Mouse (Mus musculus) midbrain, embryonic 15.5 days (tissue): ENCODE results near the gene Cpne8. TPM values are rescaled to one million over a fixed set of nuclear protein-coding genes. Genes with fewer than 3 reads are reported as not detected.
"Not testable (repeated sequence)": the region's sequence is repeated elsewhere in the genome, so short reads cannot be mapped to it uniquely, and the experiment has no call there.

ENCODE experiments used
- ATAC-seq: fragments of 200-750 bp; cut with Nextera tagmentation; replicated peaks from 2 replicates; pipeline ENCODE4 v1.8.0; 2017; ENCODE audit warnings: moderate TSS enrichment
- H3K27ac ChIP-seq: fragments of 300-500 bp; sonication (generic); 2 replicates; pipeline ENCODE4 v1.5.1; 2015; ENCODE audit warnings: mild to moderate bottlenecking, inconsistent platforms
- H3K27me3 ChIP-seq: fragments of 300-500 bp; sonication (generic); replicated peaks from 2 replicates; pipeline ENCODE4 v1.6.1; 2015; ENCODE audit warnings: inconsistent platforms
- H3K36me3 ChIP-seq: fragments of 300-500 bp; sonication (generic); replicated peaks from 2 replicates; pipeline ENCODE4 v1.6.1; 2015; ENCODE audit warnings: inconsistent platforms
- H3K4me1 ChIP-seq: fragments of 300-500 bp; sonication (generic); 2 replicates; pipeline ENCODE4 v1.6.1; 2015; ENCODE audit warnings: inconsistent platforms
- H3K4me2 ChIP-seq: fragments of 300-500 bp; sonication (generic); 2 replicates; pipeline ENCODE4 v1.6.1; 2015; ENCODE audit warnings: inconsistent platforms, mild to moderate bottlenecking, moderate library complexity
- H3K4me3 ChIP-seq: fragments of 300-500 bp; sonication (generic); 2 replicates; pipeline ENCODE4 v1.5.1; 2015; ENCODE audit warnings: mild to moderate bottlenecking, inconsistent platforms
- H3K9ac ChIP-seq: fragments of 300-500 bp; sonication (generic); 2 replicates; pipeline ENCODE4 v1.6.1; 2015; ENCODE audit warnings: mild to moderate bottlenecking, inconsistent platforms
- H3K9me3 ChIP-seq: fragments of 300-500 bp; sonication (generic); 2 replicates; pipeline ENCODE4 v1.6.1; 2016; ENCODE audit warnings: inconsistent platforms
- WGBS: fragments of 180-500 bp; shearing (Covaris S2); methylation state at CpG from one replicate; pipeline ENCODE4 v1.1.7; 2015; ENCODE audit warnings: mixed read lengths; 5-methylcytosine and 5-hydroxymethylcytosine counted together
- polyA plus RNA-seq: library from polyadenylated mRNA; unstranded; fragments of >200 nt; fragmentation: Nextera tagmentation; extraction: Ambion mirVana; gene quantifications from 2 replicates; pipeline ENCODE4 v1.2.1, GENCODE M21; 2015

Gene Cpne8
- polyA plus RNA-seq, 1 experiment from 2014 or later: 13.1 TPM

GRCm38 (mm10) chr15:90660723-90661122, 18.5 kb downstream of the Cpne8 start:
- Histone ChIP-seq H3K4me3 (no peak overlapping the region), H3K36me3 (no peaks in the 10 kb centered on the region), H3K27ac (no peak overlapping the region), H3K27me3 (no peaks in the 10 kb centered on the region), H3K9me3 (no peaks in the 10 kb centered on the region), H3K9ac (no peak overlapping the region), H3K4me1 (no peaks in the 10 kb centered on the region), H3K4me2 (no peak overlapping the region)
- 98% methylated on average over 3 of the region's 3 CpGs for WGBS
- ATAC-seq: no peak

DNA sequence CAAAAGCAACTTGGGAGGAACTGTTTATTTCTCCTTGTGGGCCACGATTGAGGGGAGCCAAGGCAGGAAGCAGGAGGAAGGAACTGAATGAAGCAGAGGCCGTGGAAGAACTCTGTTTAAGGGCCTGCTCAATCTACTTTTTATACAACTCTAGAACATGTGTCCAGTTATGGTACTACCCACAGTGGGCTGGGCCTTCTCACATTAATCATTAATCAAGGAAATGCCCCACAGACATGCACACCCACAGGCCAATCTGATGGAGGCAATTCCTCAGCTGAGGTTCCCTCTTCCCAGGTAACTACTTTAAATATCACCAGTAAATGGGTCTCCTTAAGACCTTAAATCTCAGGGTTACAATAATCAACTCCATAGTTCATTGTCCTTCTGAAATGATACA, 21.2 kb downstream of the Cpne8 start:
- Histone ChIP-seq H3K4me2 (no peak overlapping the region), H3K9me3 (no peaks in the 10 kb centered on the region), H3K27ac (no peak overlapping the region), H3K36me3 (no peaks in the 10 kb centered on the region), H3K9ac (no peak overlapping the region), H3K4me3 (no peak overlapping the region), H3K27me3 (no peaks in the 10 kb centered on the region), H3K4me1 (no peaks in the 10 kb centered on the region)
- WGBS: 75% methylated on average over 2 of the region's 2 CpGs
- no peak for ATAC-seq

- no peaks in the 10 kb centered on the region for H3K36me3 ChIP-seq
- H3K4me2 ChIP-seq: no peak overlapping the region
- H3K9ac ChIP-seq: no peak overlapping the region
- H3K27me3 ChIP-seq: no peaks in the 10 kb centered on the region
- H3K27ac ChIP-seq: no peak overlapping the region
- no peaks in the 10 kb centered on the region for H3K9me3 ChIP-seq
- H3K4me3 ChIP-seq: no peak overlapping the region
- no peak for ATAC-seq
- no peaks in the 10 kb centered on the region for H3K4me1 ChIP-seq
- WGBS: 86% methylated on average over 8 of the region's 8 CpGs
Observed at GRCm38 (mm10) chr15:90656521-90656920, 22.7 kb downstream of the Cpne8 start.

GRCm38 (mm10) chr15:90647011-90647577, 32.1 kb downstream of the Cpne8 start:
- H3K4me3 ChIP-seq: no peak overlapping the region
- 88% methylated on average over 5 of the region's 5 CpGs for WGBS

DNA sequence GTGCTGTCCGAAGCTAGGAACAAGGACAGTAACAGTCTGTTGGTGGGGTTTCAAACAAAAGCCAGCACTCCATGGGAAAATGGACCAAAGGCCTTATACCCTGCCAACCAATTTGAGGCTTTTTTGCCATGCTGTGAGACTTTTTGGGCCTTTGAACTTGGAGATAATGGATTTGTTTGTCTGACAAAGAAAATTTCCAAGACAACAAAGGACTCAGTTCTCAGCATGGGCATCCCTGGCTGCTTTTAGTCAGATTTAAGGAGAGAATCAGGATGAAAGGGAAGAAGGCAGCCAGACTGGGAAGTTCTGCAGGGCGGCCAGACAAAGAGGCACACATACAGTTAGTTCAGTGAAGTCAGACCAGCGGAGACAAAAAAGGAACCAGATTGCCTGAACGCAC, 32.9 kb downstream of the Cpne8 start:
- WGBS: 25% methylated on average over 4 of the region's 4 CpGs
- H3K4me2 ChIP-seq: no peak overlapping the region
- H3K9me3 ChIP-seq: no peaks in the 10 kb centered on the region
- no peaks in the 10 kb centered on the region for H3K27me3 ChIP-seq
- no peak overlapping the region for H3K4me3 ChIP-seq
- no peak overlapping the region for H3K9ac ChIP-seq
- H3K4me1 ChIP-seq: no peaks in the 10 kb centered on the region
- no peak overlapping the region for H3K27ac ChIP-seq
- no peak for ATAC-seq
- no peaks in the 10 kb centered on the region for H3K36me3 ChIP-seq

More at GRCm38 (mm10) chr15:90647011-90647577, 32.1 kb downstream of the Cpne8 start:
- H3K9ac ChIP-seq: no peak overlapping the region
- no peaks in the 10 kb centered on the region for H3K9me3 ChIP-seq
- ATAC-seq: no peak
- no peaks in the 10 kb centered on the region for H3K27me3 ChIP-seq
- H3K4me1 ChIP-seq: no peaks in the 10 kb centered on the region
- no peak overlapping the region for H3K27ac ChIP-seq
- H3K36me3 ChIP-seq: no peaks in the 10 kb centered on the region
- no peak overlapping the region for H3K4me2 ChIP-seq

GRCm38 (mm10) chr15:90645828-90646227, 33.4 kb downstream of the Cpne8 start:
- H3K9ac ChIP-seq: no peak overlapping the region
- no peak for ATAC-seq
- H3K9me3 ChIP-seq: no peaks in the 10 kb centered on the region
- H3K36me3 ChIP-seq: no peaks in the 10 kb centered on the region
- H3K4me2 ChIP-seq: no peak overlapping the region
- no peaks in the 10 kb centered on the region for H3K27me3 ChIP-seq
- no peaks in the 10 kb centered on the region for H3K4me1 ChIP-seq
- H3K4me3 ChIP-seq: no peak overlapping the region
- no peak overlapping the region for H3K27ac ChIP-seq
- WGBS: 87% methylated on average over 10 of the region's 10 CpGs

DNA sequence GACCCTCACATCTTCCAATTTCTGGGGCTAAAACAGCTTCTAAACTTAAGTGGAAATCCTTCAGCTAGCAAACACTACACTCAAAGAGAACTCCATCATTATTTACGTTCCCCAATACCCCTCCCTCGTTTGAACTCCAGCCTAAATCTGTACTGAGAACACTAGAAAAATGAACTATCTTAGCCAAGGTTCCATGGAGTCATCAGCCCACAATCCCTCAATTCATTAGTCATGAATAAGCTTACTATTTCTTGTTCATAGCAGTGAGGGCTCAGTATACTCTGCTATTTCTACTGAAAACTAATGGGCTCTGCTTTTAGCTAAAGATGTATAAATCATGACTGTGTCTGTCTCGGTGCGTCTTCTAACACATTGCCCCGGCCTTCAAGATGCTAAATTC, 55.0 kb downstream of the Cpne8 start:
- ATAC-seq: no peak
- no peaks in the 10 kb centered on the region for H3K9me3 ChIP-seq
- WGBS: 88% methylated on average over 5 of the region's 5 CpGs

DNA sequence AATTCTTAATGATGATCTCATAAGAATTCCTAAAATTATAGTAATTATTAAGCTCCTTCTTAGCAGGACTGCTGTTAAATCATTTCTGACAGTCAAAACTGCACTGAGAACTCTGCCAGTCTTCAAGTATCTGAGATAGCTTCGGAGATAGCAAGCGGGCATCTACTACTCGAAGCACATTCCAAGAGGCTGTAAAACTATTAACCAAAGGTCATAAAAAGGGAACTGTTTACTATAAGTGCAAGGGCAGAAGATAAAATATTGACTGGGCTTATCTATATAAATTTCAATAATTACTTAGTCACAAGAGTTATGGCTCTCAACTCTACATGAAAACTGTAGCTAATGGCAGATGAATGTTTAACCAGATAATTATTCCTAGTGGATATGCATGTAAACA, 57.2 kb downstream of the Cpne8 start:
- WGBS: 94% methylated on average over 3 of the region's 3 CpGs
- Histone ChIP-seq H3K36me3 (no peaks in the 10 kb centered on the region), H3K4me2 (no peak overlapping the region), H3K27me3 (no peaks in the 10 kb centered on the region), H3K4me3 (no peak overlapping the region), H3K9ac (no peak overlapping the region), H3K9me3 (no peaks in the 10 kb centered on the region), H3K4me1 (no peaks in the 10 kb centered on the region), H3K27ac (no peak overlapping the region)
- ATAC-seq: no peak

More for the DNA sequence above, 55.0 kb downstream of the Cpne8 start:
- Histone ChIP-seq H3K36me3 (no peaks in the 10 kb centered on the region), H3K27ac (no peak overlapping the region), H3K4me1 (no peaks in the 10 kb centered on the region), H3K9ac (no peak overlapping the region), H3K27me3 (no peaks in the 10 kb centered on the region), H3K4me2 (no peak overlapping the region), H3K4me3 (no peak overlapping the region)

- no peaks in the 10 kb centered on the region for H3K36me3 ChIP-seq
- ATAC-seq: no peak
- H3K4me3 ChIP-seq: no peak overlapping the region
- no peaks in the 10 kb centered on the region for H3K27me3 ChIP-seq
- H3K27ac ChIP-seq: no peak overlapping the region
- no peak overlapping the region for H3K4me2 ChIP-seq
- no peak overlapping the region for H3K9ac ChIP-seq
- H3K4me1 ChIP-seq: no peaks in the 10 kb centered on the region
- 87% methylated on average over 4 of the region's 4 CpGs for WGBS
- no peaks in the 10 kb centered on the region for H3K9me3 ChIP-seq
Observed at GRCm38 (mm10) chr15:90619736-90620135, 59.5 kb downstream of the Cpne8 start.

GRCm38 (mm10) chr15:90616116-90616798, 63.0 kb downstream of the Cpne8 start:
- H3K27ac ChIP-seq: no peak overlapping the region
- H3K9me3 ChIP-seq: no peaks in the 10 kb centered on the region
- H3K4me2 ChIP-seq: no peak overlapping the region
- no peaks in the 10 kb centered on the region for H3K27me3 ChIP-seq
- no peak for ATAC-seq
- H3K9ac ChIP-seq: no peak overlapping the region
- H3K4me3 ChIP-seq: no peak overlapping the region
- no peaks in the 10 kb centered on the region for H3K4me1 ChIP-seq
- H3K36me3 ChIP-seq: no peaks in the 10 kb centered on the region
- WGBS: 74% methylated on average over 8 of the region's 8 CpGs

- not testable (repeated sequence) for H3K27ac ChIP-seq, H3K9ac ChIP-seq, H3K4me1 ChIP-seq, H3K4me3 ChIP-seq, ATAC-seq, H3K9me3 ChIP-seq, H3K27me3 ChIP-seq, H3K4me2 ChIP-seq, H3K36me3 ChIP-seq
- WGBS: 56% methylated on average over 4 of the region's 4 CpGs
Observed at GRCm38 (mm10) chr15:90610767-90611166, 68.5 kb downstream of the Cpne8 start.

DNA sequence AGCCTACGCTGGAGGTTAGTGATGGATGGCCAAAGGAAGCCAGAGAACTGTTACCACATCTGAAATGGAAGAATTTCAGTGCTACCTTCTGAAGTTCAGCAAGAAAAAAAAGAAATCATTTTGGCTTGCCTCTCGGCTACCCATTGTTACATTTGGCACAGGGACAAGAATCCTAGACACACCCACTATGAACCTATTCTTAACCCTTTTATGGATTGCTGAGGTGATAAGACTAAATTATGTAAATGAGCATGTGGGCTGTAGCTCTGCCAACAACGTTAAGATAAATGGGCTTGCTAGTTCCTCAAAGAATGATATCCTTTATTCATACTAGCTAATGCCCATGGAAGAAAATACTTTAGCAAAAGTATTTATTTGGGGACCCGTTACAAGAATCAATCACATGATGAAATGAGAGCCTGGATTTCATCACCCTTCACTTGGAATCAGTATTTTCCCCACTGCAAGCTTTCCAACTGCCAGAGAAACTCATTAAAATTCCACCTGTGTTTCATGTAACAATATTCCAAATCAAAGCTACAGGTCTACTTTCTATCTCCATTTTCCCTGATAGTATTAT, 69.3 kb downstream of the Cpne8 start:
- Histone ChIP-seq H3K27ac (no peak overlapping the region), H3K4me3 (no peak overlapping the region), H3K9ac (no peak overlapping the region), H3K27me3 (no peaks in the 10 kb centered on the region), H3K4me2 (no peak overlapping the region), H3K4me1 (no peaks in the 10 kb centered on the region), H3K9me3 (no peaks in the 10 kb centered on the region), H3K36me3 (no peaks in the 10 kb centered on the region)
- no peak for ATAC-seq
- 56% methylated on average over 4 of the region's 4 CpGs for WGBS

GRCm38 (mm10) chr15:90608368-90608767, 70.9 kb downstream of the Cpne8 start:
- H3K4me3 ChIP-seq: no peak overlapping the region
- H3K27me3 ChIP-seq: no peaks in the 10 kb centered on the region
- no peak overlapping the region for H3K27ac ChIP-seq
- H3K36me3 ChIP-seq: no peaks in the 10 kb centered on the region
- H3K9ac ChIP-seq: no peak overlapping the region
- no peak for ATAC-seq
- H3K4me2 ChIP-seq: no peak overlapping the region
- no peaks in the 10 kb centered on the region for H3K9me3 ChIP-seq
- H3K4me1 ChIP-seq: no peaks in the 10 kb centered on the region
- 83% methylated on average over 3 of the region's 3 CpGs for WGBS
